In genomic region chr2:159039916-159040315, GRCm38 (mm10) we compare ENCODE assay signal across 21 mouse cellular contexts.
DNase-seq lines count a peak whose midpoint lies in the region; ATAC-seq and TF ChIP-seq lines count a peak whose summit lies in the region.
"Had no signal": no experiment of that assay in that cellular context is flagged by ENCODE, and none has a peak within 500 bp of the region (broad histone marks: within the 10 kb centered on the region; RNA-seq: fewer than 3 reads in every experiment).

No protein-coding gene starts in this region.

- no peak overlapping the region for H3K9ac ChIP-seq in forebrain, embryonic 14.5 days (ENCODE audit: low read length)
- no peak overlapping the region for H3K9ac ChIP-seq in forebrain, postnatal 0 days
- H3K9ac ChIP-seq in forebrain, embryonic 11.5 days (ENCODE audit: low read length) = no peak overlapping the region
- no peak overlapping the region for H3K9ac ChIP-seq in heart, embryonic 14.5 days (ENCODE audit: low read length)
- no peak overlapping the region for H3K9ac ChIP-seq in heart, adult 2 months (ENCODE audit: low read depth, low read length)
- H3K9ac ChIP-seq: heart, embryonic 13.5 days; hindbrain, embryonic 13.5 days had no signal

- TF ChIP-seq POLR2A in heart, adult 2 months (IDR thresholded peaks at IDR 0.05; ENCODE audit: insufficient read depth, low read depth, low read length) = no peak

- H3K27ac ChIP-seq in forebrain, embryonic 14.5 days (ENCODE audit: low read depth, low read length) = no peak overlapping the region
- H3K27ac ChIP-seq in forebrain, embryonic 10.5 days = no peak overlapping the region
- no peak overlapping the region for H3K27ac ChIP-seq in forebrain, postnatal 0 days (ENCODE audit: low read depth, low read length)
- no peak overlapping the region for H3K27ac ChIP-seq in forebrain, embryonic 11.5 days (ENCODE audit: low read depth, low read length)
- no peak overlapping the region for H3K27ac ChIP-seq in heart, embryonic 14.5 days (replicated peaks in 1 of 2; ENCODE audit: control insufficient read depth in 1 of 2, insufficient read depth in 1 of 2, low read depth in 2 of 2, low read length in 2 of 2)
- H3K27ac ChIP-seq in heart, adult 2 months = no peak overlapping the region
- H3K27ac ChIP-seq: heart, embryonic 13.5 days; hindbrain, embryonic 10.5 days; hindbrain, embryonic 13.5 days had no signal

- no peak for TF ChIP-seq CTCF in forebrain, postnatal 0 days (IDR thresholded peaks at IDR 0.05; ENCODE audit: low read depth)
- no peak for TF ChIP-seq CTCF in heart, adult 2 months (IDR thresholded peaks at IDR 0.05)

- H3K4me3 ChIP-seq in forebrain, embryonic 14.5 days (ENCODE audit: low read depth, low read length) = no peak overlapping the region
- no peak overlapping the region for H3K4me3 ChIP-seq in forebrain, embryonic 10.5 days
- no peak overlapping the region for H3K4me3 ChIP-seq in forebrain, postnatal 0 days (ENCODE audit: low read depth, low read length)
- H3K4me3 ChIP-seq in forebrain, embryonic 11.5 days (ENCODE audit: low read depth, low read length) = no peak overlapping the region
- no peak overlapping the region for H3K4me3 ChIP-seq in heart, embryonic 14.5 days (ENCODE audit: control insufficient read depth in 1 of 2, insufficient read depth in 1 of 2, low read depth in 1 of 2, low read length in 2 of 2)
- no peak overlapping the region for H3K4me3 ChIP-seq in heart, adult 2 months
- H3K4me3 ChIP-seq: heart, embryonic 13.5 days; hindbrain, embryonic 10.5 days; hindbrain, embryonic 13.5 days had no signal

- H3K4me2 ChIP-seq in forebrain, embryonic 14.5 days (ENCODE audit: low read length) = no peak overlapping the region
- H3K4me2 ChIP-seq in forebrain, postnatal 0 days (ENCODE audit: low read depth) = no peak overlapping the region
- no peak overlapping the region for H3K4me2 ChIP-seq in forebrain, embryonic 11.5 days (ENCODE audit: low read depth, low read length, severe bottlenecking)
- H3K4me2 ChIP-seq in heart, embryonic 14.5 days (ENCODE audit: low read length) = no peak overlapping the region
- H3K4me2 ChIP-seq: heart, embryonic 13.5 days; hindbrain, embryonic 13.5 days had no signal

- peak; percentile 28 for DNase-seq in forebrain, embryonic 14.5 days (ENCODE audit: low spot score)
- DNase-seq in forebrain, embryonic 10.5 days (ENCODE audit: extremely low spot score, low spot score) = no peak
- DNase-seq in forebrain, postnatal 0 days = no peak
- DNase-seq in forebrain, embryonic 11.5 days (ENCODE audit: low spot score) = no peak
- DNase-seq in heart, adult 2 months = no peak
- peak; percentile 4 for DNase-seq in retina, adult 2 months (ENCODE audit: low read depth, low spot score)
- DNase-seq in retina, postnatal 1 day = no peak
- DNase-seq: adrenal gland, adult 8-10 months; adrenal gland, postnatal 25 days; cerebellum, adult 18-20 months; cerebellum, adult 9-10 months; cerebellum, postnatal 14 days; gastrocnemius, postnatal 25 days; kidney, adult 18-20 months; kidney, adult 9 months had no signal

- intact Hi-C loops in heart, adult 2 months (cut with DNase I) = no loop called here

- H3K9me3 ChIP-seq in forebrain, embryonic 14.5 days (replicated peaks; ENCODE audit: control insufficient read depth, low read length) = no peaks in the 10 kb centered on the region
- no peaks in the 10 kb centered on the region for H3K9me3 ChIP-seq in forebrain, embryonic 10.5 days
- H3K9me3 ChIP-seq in forebrain, postnatal 0 days (ENCODE audit: low read length) = no peaks in the 10 kb centered on the region
- no peaks in the 10 kb centered on the region for H3K9me3 ChIP-seq in forebrain, embryonic 11.5 days (ENCODE audit: control insufficient read depth, low read length)
- H3K9me3 ChIP-seq in heart, embryonic 14.5 days (ENCODE audit: control insufficient read depth, low read length) = 0 out of 2 replicates have a peak, but pooled peaks cover 3% of the 10 kb centered on the region
- H3K9me3 ChIP-seq: heart, embryonic 13.5 days; hindbrain, embryonic 10.5 days; hindbrain, embryonic 13.5 days had no signal

- H3K36me3 ChIP-seq in forebrain, embryonic 14.5 days (ENCODE audit: control insufficient read depth, insufficient read depth, low read length) = no peaks in the 10 kb centered on the region
- no peaks in the 10 kb centered on the region for H3K36me3 ChIP-seq in forebrain, embryonic 10.5 days (replicated peaks)
- H3K36me3 ChIP-seq in forebrain, postnatal 0 days (ENCODE audit: insufficient read depth) = no peaks in the 10 kb centered on the region
- no peaks in the 10 kb centered on the region for H3K36me3 ChIP-seq in forebrain, embryonic 11.5 days (ENCODE audit: control insufficient read depth, insufficient read depth, low read length)
- H3K36me3 ChIP-seq in heart, embryonic 14.5 days (ENCODE audit: control insufficient read depth, insufficient read depth, low read length) = no peaks in the 10 kb centered on the region
- no peaks in the 10 kb centered on the region for H3K36me3 ChIP-seq in heart, adult 2 months (ENCODE audit: control insufficient read depth, insufficient read depth, low read length)
- H3K36me3 ChIP-seq: heart, embryonic 13.5 days; hindbrain, embryonic 10.5 days; hindbrain, embryonic 13.5 days had no signal

- 57% methylated on average over 4 of the region's 4 CpGs for WGBS in forebrain, embryonic 14.5 days
- 70% methylated on average over 4 of the region's 4 CpGs for WGBS in forebrain, embryonic 10.5 days
- WGBS in forebrain, postnatal 0 days = 35% methylated on average over 4 of the region's 4 CpGs
- 60% methylated on average over 4 of the region's 4 CpGs for WGBS in forebrain, embryonic 11.5 days
- 8% methylated on average over 4 of the region's 4 CpGs for WGBS in heart, embryonic 14.5 days
- WGBS in heart, adult 2 months = 14% methylated on average over 4 of the region's 4 CpGs

- H3K27me3 ChIP-seq in forebrain, embryonic 14.5 days (replicated peaks; ENCODE audit: control insufficient read depth, insufficient read depth, low read length) = no peaks in the 10 kb centered on the region
- no peaks in the 10 kb centered on the region for H3K27me3 ChIP-seq in forebrain, embryonic 10.5 days (ENCODE audit: poor library complexity, severe bottlenecking)
- no peaks in the 10 kb centered on the region for H3K27me3 ChIP-seq in forebrain, postnatal 0 days (ENCODE audit: insufficient read depth, low read length)
- no peaks in the 10 kb centered on the region for H3K27me3 ChIP-seq in forebrain, embryonic 11.5 days (ENCODE audit: control insufficient read depth, insufficient read depth, low read length)
- no peaks in the 10 kb centered on the region for H3K27me3 ChIP-seq in heart, embryonic 14.5 days (ENCODE audit: control insufficient read depth, insufficient read depth, low read length)
- H3K27me3 ChIP-seq in heart, adult 2 months (ENCODE audit: control insufficient read depth, insufficient read depth, low read length) = no peaks in the 10 kb centered on the region; the same call in 1 of the 2 replicates
- H3K27me3 ChIP-seq: hindbrain, embryonic 13.5 days had no signal

- H3K4me1 ChIP-seq in forebrain, embryonic 14.5 days (ENCODE audit: control insufficient read depth, insufficient read depth, low read length) = no peaks in the 10 kb centered on the region
- H3K4me1 ChIP-seq in forebrain, embryonic 10.5 days = no peaks in the 10 kb centered on the region
- H3K4me1 ChIP-seq in forebrain, postnatal 0 days (ENCODE audit: insufficient read depth) = no peaks in the 10 kb centered on the region
- H3K4me1 ChIP-seq in forebrain, embryonic 11.5 days (replicated peaks; ENCODE audit: control insufficient read depth, insufficient read depth, low read length) = no peaks in the 10 kb centered on the region
- H3K4me1 ChIP-seq in heart, embryonic 14.5 days (ENCODE audit: control insufficient read depth in 2 of 2, insufficient read depth in 2 of 2, low read length in 2 of 2) = peaks cover 0 to 7% of the 10 kb centered on the region in 2 experiments; a peak in 1 of 4 replicates
- no peaks in the 10 kb centered on the region for H3K4me1 ChIP-seq in heart, adult 2 months (ENCODE audit: control insufficient read depth, insufficient read depth, low read length)

- no peak for TF ChIP-seq EP300 in heart, adult 2 months (IDR thresholded peaks at IDR 0.05; ENCODE audit: insufficient read depth, low read depth, low read length)

- H3K79me2 ChIP-seq in heart, adult 2 months (replicated peaks; ENCODE audit: control insufficient read depth, insufficient read depth, low read length) = no peaks in the 10 kb centered on the region

- ATAC-seq in forebrain, embryonic 14.5 days = peak; percentile 40; the same call in 1 of the 2 replicates
- 0 out of 2 replicates have a peak, but pooled peaks have one; percentile 25 for ATAC-seq in forebrain, postnatal 0 days
- ATAC-seq in forebrain, embryonic 11.5 days (replicated peaks; ENCODE audit: low FRiP score) = no peak
- ATAC-seq in heart, embryonic 14.5 days (ENCODE audit: insufficient number of reproducible peaks, insufficient read depth, low FRiP score, low read depth) = peak; percentile 26; the same call in 1 of the 2 replicates
- ATAC-seq: activated CD4-positive, CD25-positive, alpha-beta regulatory T cell, adult 4 months; hindbrain, embryonic 16.5 days had no signal

Comparison
In these comparisons a context has a peak if more than half of its experiments do, and no peak if none do; other contexts are left out.
1. DNase-seq: peak in forebrain, embryonic 14.5 days (single experiment) and retina, adult 2 months (single experiment); none in forebrain, embryonic 10.5 days (single experiment), forebrain, postnatal 0 days (single experiment), forebrain, embryonic 11.5 days (single experiment), heart, adult 2 months (0 of 2) and retina, postnatal 1 day (single experiment).